20 mouse cellular contexts compared by ENCODE assay signal in genomic region chr14:37013644-37014043, GRCm38 (mm10). TPM values are rescaled to one million over a fixed set of nuclear protein-coding genes. Genes with fewer than 3 reads are reported as not detected.
DNase-seq lines count a peak whose midpoint lies in the region; ATAC-seq lines count a peak whose summit lies in the region.
"Had no signal": no experiment of that assay in that cellular context is flagged by ENCODE, and none has a peak within 500 bp of the region (broad histone marks: within the 10 kb centered on the region; RNA-seq: fewer than 3 reads in every experiment).

No protein-coding gene starts in this region.

- WGBS in hindbrain, embryonic 15.5 days, result 38% methylated on average over 3 of the region's 3 CpGs
- WGBS in hindbrain, embryonic 10.5 days, result 61% methylated on average over 3 of the region's 3 CpGs
- WGBS in liver, embryonic 12.5 days (ENCODE audit: insufficient replicate concordance), result 44% methylated on average over 3 of the region's 3 CpGs

- H3K4me1 ChIP-seq in hindbrain, embryonic 15.5 days (replicated peaks), result 0 out of 2 replicates have a peak, but pooled peaks cover 3% of the 10 kb centered on the region
- H3K4me1 ChIP-seq in hindbrain, embryonic 10.5 days (replicated peaks), result no peaks in the 10 kb centered on the region
- no peaks in the 10 kb centered on the region for H3K4me1 ChIP-seq in liver, embryonic 12.5 days
- H3K4me1 ChIP-seq: embryonic facial prominence, embryonic 15.5 days; limb, embryonic 13.5 days; stomach, embryonic 15.5 days had no signal

- no peaks in the 10 kb centered on the region for H3K36me3 ChIP-seq in hindbrain, embryonic 15.5 days
- no peaks in the 10 kb centered on the region for H3K36me3 ChIP-seq in hindbrain, embryonic 10.5 days
- H3K36me3 ChIP-seq in liver, embryonic 12.5 days, result no peaks in the 10 kb centered on the region
- H3K36me3 ChIP-seq: embryonic facial prominence, embryonic 15.5 days; limb, embryonic 13.5 days; stomach, embryonic 15.5 days had no signal

- no peak overlapping the region for H3K4me2 ChIP-seq in hindbrain, embryonic 15.5 days
- no peak overlapping the region for H3K4me2 ChIP-seq in liver, embryonic 12.5 days
- H3K4me2 ChIP-seq: embryonic facial prominence, embryonic 15.5 days; limb, embryonic 13.5 days; stomach, embryonic 15.5 days had no signal

- H3K27me3 ChIP-seq in hindbrain, embryonic 15.5 days, result no peaks in the 10 kb centered on the region
- no peaks in the 10 kb centered on the region for H3K27me3 ChIP-seq in hindbrain, embryonic 10.5 days (ENCODE audit: insufficient read depth, poor library complexity, severe bottlenecking)
- H3K27me3 ChIP-seq in liver, embryonic 12.5 days (replicated peaks), result no peaks in the 10 kb centered on the region
- H3K27me3 ChIP-seq: embryonic facial prominence, embryonic 15.5 days; limb, embryonic 13.5 days; stomach, embryonic 15.5 days had no signal

- no peak overlapping the region for H3K4me3 ChIP-seq in hindbrain, embryonic 15.5 days
- H3K4me3 ChIP-seq in hindbrain, embryonic 10.5 days, result no peak overlapping the region
- H3K4me3 ChIP-seq in liver, embryonic 12.5 days, result no peak overlapping the region
- H3K4me3 ChIP-seq: embryonic facial prominence, embryonic 15.5 days; limb, embryonic 13.5 days; stomach, embryonic 15.5 days had no signal

- peak; percentile 66; the same call in 1 of the 2 replicates for ATAC-seq in hindbrain, embryonic 15.5 days (ENCODE audit: low FRiP score, low read depth)
- ATAC-seq in liver, embryonic 12.5 days, result no peak

- no peaks in the 10 kb centered on the region for H3K9me3 ChIP-seq in hindbrain, embryonic 15.5 days
- H3K9me3 ChIP-seq in hindbrain, embryonic 10.5 days, result no peaks in the 10 kb centered on the region
- no peaks in the 10 kb centered on the region for H3K9me3 ChIP-seq in liver, embryonic 12.5 days (replicated peaks)
- H3K9me3 ChIP-seq: embryonic facial prominence, embryonic 15.5 days; stomach, embryonic 15.5 days had no signal

- no peak for DNase-seq in hindbrain, embryonic 10.5 days (ENCODE audit: low spot score)
- peak; percentile 14 for DNase-seq in right cerebral cortex, adult 18-20 months
- DNase-seq in right cerebral cortex, postnatal 25 days, result no peak
- DNase-seq in layer of hippocampus, adult 9-10 months (ENCODE audit: low spot score), result peak; percentile 17
- no peak for DNase-seq in adrenal gland, postnatal 4 days (ENCODE audit: low spot score in 2 of 2)
- DNase-seq: heart, adult 18-20 months; heart, postnatal 14 days; kidney, adult 11 months; kidney, postnatal 4 days; lung, adult 18-20 months had no signal

- H3K27ac ChIP-seq in hindbrain, embryonic 15.5 days (replicated peaks), result no peak overlapping the region
- H3K27ac ChIP-seq in hindbrain, embryonic 10.5 days, result no peak overlapping the region
- H3K27ac ChIP-seq in liver, embryonic 12.5 days, result no peak overlapping the region
- H3K27ac ChIP-seq: embryonic facial prominence, embryonic 15.5 days; limb, embryonic 13.5 days; stomach, embryonic 15.5 days had no signal

- H3K9ac ChIP-seq in hindbrain, embryonic 15.5 days, result no peak overlapping the region
- H3K9ac ChIP-seq in liver, embryonic 12.5 days, result no peak overlapping the region
- H3K9ac ChIP-seq: embryonic facial prominence, embryonic 15.5 days; limb, embryonic 13.5 days; stomach, embryonic 15.5 days had no signal

RNA-seq across cellular contexts. Expression of gene Rgr, which starts 35.1 kb away (rescaled TPM):
- not detected in 2 replicates for polyA plus RNA-seq in hindbrain, embryonic 15.5 days (2015; fragmentation: Nextera tagmentation; extraction: Ambion mirVana)
- polyA plus RNA-seq in hindbrain, embryonic 10.5 days (2016; fragmentation: Nextera tagmentation; extraction: Ambion mirVana), result not detected in 2 replicates
- total RNA-seq in adrenal gland, postnatal 4 days (2021), result not detected
- not detected in 2 replicates for polyA plus RNA-seq in liver, embryonic 12.5 days (2016; fragmentation: Nextera tagmentation; extraction: Ambion mirVana)
- total RNA-seq: common myeloid progenitor, adult 5-6 weeks; heart, adult 18-20 months; heart, postnatal 14 days; megakaryocyte, adult 5-6 weeks; neutrophil, adult 5-6 weeks had no signal
- polyA plus RNA-seq: small intestine, adult 2 months; stomach, embryonic 15.5 days; urinary bladder, adult 2 months had no signal

RNA-seq across cellular contexts. Expression of gene Lrit1, which starts 41.0 kb away (rescaled TPM):
- polyA plus RNA-seq in hindbrain, embryonic 15.5 days (2015; fragmentation: Nextera tagmentation; extraction: Ambion mirVana), result not detected in 2 replicates
- polyA plus RNA-seq in hindbrain, embryonic 10.5 days (2016; fragmentation: Nextera tagmentation; extraction: Ambion mirVana), result not detected in 2 replicates
- total RNA-seq in adrenal gland, postnatal 4 days (2021), result under 1 TPM in 1 of 2 experiments, not detected in 1; 0.06 TPM
- polyA plus RNA-seq in liver, embryonic 12.5 days (2016; fragmentation: Nextera tagmentation; extraction: Ambion mirVana), result not detected in 2 replicates
- total RNA-seq: common myeloid progenitor, adult 5-6 weeks; heart, adult 18-20 months; megakaryocyte, adult 5-6 weeks; neutrophil, adult 5-6 weeks had no signal
- polyA plus RNA-seq: embryonic facial prominence, embryonic 15.5 days; limb, embryonic 13.5 days; small intestine, adult 2 months; stomach, embryonic 15.5 days had no signal

RNA-seq across cellular contexts. Expression of gene Ccser2, which starts 45.1 kb away (rescaled TPM):
- polyA plus RNA-seq in hindbrain, embryonic 15.5 days (2015; fragmentation: Nextera tagmentation; extraction: Ambion mirVana), result 97.2 and 103 TPM in 2 replicates
- polyA plus RNA-seq in hindbrain, embryonic 10.5 days (2016; fragmentation: Nextera tagmentation; extraction: Ambion mirVana), result 33.5 and 34.9 TPM in 2 replicates
- 10 to 100 TPM; 29.1 to 33.4 TPM for total RNA-seq in adrenal gland, postnatal 4 days (2021)
- 6.5 and 7.6 TPM in 2 replicates for polyA plus RNA-seq in liver, embryonic 12.5 days (2016; fragmentation: Nextera tagmentation; extraction: Ambion mirVana)

RNA-seq across cellular contexts. Expression of gene Lrit2, which starts 54.1 kb away (rescaled TPM):
- polyA plus RNA-seq in hindbrain, embryonic 15.5 days (2015; fragmentation: Nextera tagmentation; extraction: Ambion mirVana), result not detected in 2 replicates
- polyA plus RNA-seq in hindbrain, embryonic 10.5 days (2016; fragmentation: Nextera tagmentation; extraction: Ambion mirVana), result not detected in 2 replicates
- total RNA-seq in adrenal gland, postnatal 4 days (2021), result not detected
- polyA plus RNA-seq in liver, embryonic 12.5 days (2016; fragmentation: Nextera tagmentation; extraction: Ambion mirVana), result not detected in 2 replicates
- total RNA-seq: common myeloid progenitor, adult 5-6 weeks; heart, adult 18-20 months; heart, postnatal 14 days; megakaryocyte, adult 5-6 weeks; neutrophil, adult 5-6 weeks had no signal
- polyA plus RNA-seq: embryonic facial prominence, embryonic 15.5 days; limb, embryonic 13.5 days; small intestine, adult 2 months; stomach, embryonic 15.5 days; urinary bladder, adult 2 months had no signal

Comparison
In these comparisons a context has a peak if more than half of its experiments do, and no peak if none do; other contexts are left out.
1. DNase-seq: peak in right cerebral cortex, adult 18-20 months (single experiment) and layer of hippocampus, adult 9-10 months (single experiment); none in hindbrain, embryonic 10.5 days (single experiment), right cerebral cortex, postnatal 25 days (single experiment) and adrenal gland, postnatal 4 days (0 of 2).